Mouse (Mus musculus): ENCODE results near the gene Slc35b2.

Gene Slc35b2

DNA sequence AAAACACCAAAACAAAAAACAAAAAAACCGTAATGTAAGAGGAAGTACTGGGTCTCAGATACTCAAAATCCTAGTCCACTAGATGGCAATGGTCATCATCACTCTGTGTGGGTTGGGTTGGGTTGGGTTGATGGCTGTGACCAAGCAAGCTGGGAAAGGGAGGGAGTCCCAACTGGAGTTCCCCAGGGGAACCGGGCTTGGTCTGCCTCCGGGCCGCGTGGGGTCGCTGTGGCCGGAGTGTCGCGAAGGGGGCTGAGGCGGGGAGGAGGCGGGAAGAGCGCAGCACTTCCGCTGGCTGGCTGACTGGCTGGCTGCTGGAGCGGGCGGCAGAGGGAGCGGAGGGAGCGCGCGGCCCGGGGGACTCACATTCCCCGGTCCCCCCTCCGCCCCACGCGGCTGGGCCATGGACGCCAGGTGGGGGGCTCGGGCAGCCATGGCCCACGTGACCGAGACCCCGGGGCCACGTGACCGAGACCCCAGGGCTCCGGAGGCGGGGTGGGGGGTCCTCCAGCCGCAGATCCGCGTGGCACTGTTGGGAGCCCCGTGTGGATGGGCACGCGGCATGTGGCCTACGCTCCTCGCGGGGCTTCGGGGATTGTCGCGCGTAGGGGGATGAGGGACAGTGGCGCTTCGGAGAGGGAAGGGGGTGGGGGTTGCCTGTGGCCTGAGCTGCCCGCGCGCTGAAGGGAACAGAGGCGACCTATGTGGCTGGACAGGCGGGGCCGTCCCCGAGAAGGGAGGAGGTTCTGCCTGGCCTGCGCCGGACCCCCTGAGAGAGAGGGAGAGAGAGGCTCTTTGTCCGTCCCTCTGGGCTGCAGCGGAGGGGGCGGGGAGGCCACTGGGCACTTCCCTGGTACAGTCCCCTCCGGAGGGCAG lies at the start of gene Slc35b2:
Slc35b2 (plus strand) TSS at position 220 of the 876 bp plus-strand sequence.
- peak; percentile 94 for DNase-seq

DNA sequence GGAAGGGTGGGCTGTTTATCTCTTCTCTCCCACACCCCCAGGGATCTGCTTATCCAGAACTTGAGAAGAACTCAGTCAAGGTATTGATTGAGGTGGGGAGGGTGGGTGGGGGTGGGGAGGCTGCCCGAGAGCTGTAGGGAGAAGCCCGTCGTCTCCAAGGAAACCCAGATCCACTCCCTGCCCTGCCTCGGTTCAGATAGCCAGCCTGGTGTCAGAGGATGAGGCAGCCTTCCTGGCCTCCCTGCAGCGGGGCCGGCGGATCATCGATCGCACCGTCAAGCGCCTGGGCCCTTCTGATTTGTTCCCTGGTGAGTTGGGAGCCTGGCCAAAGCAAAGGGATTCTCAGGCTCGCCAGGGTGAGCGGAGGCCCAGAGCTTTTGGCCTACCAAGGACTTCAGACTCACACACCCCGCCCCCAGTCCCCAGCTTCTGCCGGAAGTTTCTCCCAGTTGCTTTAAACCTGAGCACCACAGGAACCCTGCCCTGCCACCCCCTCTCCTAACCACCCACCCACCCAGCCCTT lies 48.4 kb upstream of the Slc35b2 start:
- no peak for DNase-seq

- DNase-seq: no peak
Observed at GRCm38 (mm10) chr17:45515806-45516205, 47.9 kb upstream of the Slc35b2 start.

GRCm38 (mm10) chr17:45516488-45516887 lies 47.2 kb upstream of the Slc35b2 start:
- peak; percentile 81 for DNase-seq

DNA sequence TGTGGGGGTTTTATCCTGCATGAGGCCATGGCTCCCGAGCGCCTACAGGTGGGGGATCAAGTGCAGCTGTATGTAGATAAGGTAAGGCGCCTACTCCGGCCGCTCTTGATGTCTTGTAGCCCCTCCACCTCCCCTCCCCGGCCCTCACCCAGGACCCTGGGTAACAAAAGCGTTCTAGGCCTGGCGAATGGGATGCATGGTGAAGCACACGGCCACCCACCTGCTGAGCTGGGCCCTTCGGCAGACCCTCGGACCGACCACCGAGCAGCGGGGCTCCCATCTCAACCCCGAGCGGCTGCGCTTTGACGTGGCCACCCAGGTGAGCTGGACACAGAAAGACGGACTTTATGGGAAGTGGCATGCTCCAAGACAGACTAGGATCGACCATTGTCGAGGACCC lies 46.5 kb upstream of the Slc35b2 start:
- DNase-seq: no peak

DNA sequence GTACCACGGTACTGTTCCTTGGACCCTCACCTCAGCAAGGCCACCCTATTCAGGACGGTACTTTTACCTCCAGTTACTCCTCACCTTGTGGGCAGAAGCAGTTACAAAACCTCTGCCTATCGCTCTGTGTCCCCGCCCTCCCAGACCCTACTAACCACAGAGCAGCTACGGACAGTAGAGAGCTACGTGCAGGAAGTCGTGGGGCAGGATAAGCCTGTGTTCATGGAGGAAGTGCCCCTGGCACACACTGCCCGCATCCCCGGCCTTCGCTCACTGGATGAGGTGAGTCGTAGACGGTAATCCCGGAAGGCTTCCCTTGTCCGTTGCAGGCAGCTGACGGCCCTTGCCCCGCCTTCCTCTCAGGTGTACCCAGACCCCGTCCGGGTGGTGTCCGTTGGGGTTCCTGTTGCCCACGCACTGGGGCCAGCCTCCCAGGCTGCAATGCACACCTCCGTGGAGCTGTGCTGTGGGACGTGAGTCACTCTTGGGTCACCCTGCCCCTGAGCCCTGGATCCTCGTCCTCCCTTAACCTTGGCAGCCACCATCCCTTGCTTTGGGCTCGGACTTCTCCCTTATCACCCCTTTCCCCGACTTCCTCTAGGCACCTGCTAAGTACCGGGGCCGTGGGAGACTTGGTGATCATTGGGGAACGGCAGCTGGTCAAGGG lies 46.0 kb upstream of the Slc35b2 start:
- no peak for DNase-seq

GRCm38 (mm10) chr17:45518766-45519475 lies 44.8 kb upstream of the Slc35b2 start:
- DNase-seq: no peak

DNA sequence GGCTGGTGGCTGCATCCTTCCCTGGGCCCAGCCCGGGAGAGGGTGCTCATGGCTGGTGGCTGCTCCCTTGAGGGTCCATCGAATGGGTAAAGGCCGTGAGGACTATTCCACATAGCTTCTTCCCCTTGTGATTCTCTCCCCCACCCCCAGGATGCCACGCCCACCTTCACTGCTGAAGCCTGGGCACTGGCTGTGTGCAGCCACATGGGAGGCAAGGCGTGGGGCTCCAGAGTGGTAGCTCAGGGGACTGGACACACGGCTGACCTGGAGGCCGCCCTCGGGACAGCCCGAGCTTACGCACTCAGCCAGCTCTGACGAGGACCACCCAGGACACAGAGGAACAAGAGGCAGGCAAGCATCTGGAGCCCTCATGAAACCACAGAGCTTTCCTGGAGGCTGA lies 43.5 kb upstream of the Slc35b2 start:
- no peak for DNase-seq

DNA sequence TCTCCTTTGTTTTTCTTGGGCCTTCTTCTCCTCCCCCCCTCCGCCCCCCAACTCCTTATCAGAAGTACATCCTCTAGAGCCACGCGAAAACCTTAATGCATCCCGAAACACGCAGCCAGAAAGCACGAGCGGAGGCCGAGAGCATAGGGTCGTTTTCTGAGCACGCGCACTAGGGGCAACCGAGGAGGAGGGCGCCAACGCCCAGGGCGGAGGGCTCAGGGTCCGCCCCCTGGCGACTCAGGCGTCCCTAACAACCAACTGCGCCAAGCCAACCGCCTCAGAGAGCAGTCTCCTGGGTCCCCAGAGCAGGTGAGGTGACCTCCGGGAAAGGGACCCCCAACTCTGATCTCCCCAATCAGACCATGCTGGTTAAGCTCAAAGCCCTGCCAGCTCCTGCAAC lies 40.4 kb upstream of the Slc35b2 start, which contains the start of gene Tcte1:
Tcte1 (plus strand) TSS at position 172 of the 400 bp plus-strand sequence.
- peak; percentile 15 for DNase-seq

- DNase-seq: no peak
Observed at GRCm38 (mm10) chr17:45524961-45525360, 38.7 kb upstream of the Slc35b2 start.

DNA sequence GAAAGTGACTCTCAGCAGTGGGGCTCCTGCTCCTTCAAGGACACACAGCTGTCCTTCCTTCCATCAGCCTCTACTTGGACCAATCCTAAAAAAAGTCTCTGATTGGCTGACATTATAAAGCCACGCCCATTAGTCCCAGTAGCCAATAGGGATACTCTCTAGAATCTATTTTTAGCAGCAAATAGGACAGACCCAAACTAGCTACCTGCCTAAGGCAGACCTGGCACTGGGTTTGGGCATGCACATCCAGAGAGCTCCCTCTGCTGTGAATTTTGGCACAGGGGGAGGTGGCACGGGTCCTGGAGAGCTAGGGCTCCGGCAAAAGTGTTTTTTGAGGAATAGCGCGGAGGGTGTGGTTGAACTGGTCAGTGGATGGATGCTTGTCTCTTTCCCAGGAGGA lies 37.1 kb upstream of the Slc35b2 start:
- no peak for DNase-seq

DNA sequence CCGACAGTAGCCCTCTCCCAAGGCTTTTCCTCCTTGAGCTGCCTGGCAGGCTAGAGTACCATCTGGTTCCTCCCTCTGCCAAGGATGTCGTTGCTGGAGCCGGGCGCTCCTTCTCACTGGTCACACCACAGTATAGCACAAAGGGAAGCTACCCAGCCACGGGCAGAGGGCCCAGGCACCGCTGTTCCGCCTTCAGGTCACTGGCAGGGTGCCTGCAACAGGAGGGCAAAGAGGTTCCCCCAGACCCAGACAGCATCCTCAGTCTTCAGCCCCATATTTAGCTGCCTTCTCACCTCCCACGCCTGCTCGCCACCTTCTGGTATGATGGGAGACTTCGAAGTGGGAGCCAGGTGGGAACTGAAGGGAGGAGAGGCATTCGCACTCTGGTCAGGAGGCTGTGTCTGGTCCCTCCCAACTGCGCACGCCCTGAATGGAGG lies 33.3 kb upstream of the Slc35b2 start:
- no peak for DNase-seq

GRCm38 (mm10) chr17:45532896-45533295 lies 30.8 kb upstream of the Slc35b2 start:
- no peak for DNase-seq

DNA sequence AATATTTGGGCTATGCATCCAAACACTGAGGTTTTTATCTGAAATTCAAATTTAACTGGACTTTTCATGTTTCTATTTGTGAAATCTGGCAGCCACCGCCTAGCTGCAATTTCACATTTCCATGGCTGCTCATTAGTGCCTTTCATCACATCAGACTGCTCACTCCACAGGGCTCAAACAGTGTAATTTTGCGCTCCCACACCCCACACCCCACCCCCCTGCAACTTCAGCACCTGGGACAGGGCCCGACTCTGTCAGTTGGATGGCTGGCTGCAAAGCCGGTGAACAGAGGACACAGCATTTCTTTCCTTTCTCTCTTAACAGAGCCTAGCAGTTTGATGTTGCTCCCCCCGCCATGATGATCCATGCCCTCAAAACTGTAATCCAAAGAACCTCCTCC lies 27.4 kb upstream of the Slc35b2 start:
- DNase-seq: no peak

GRCm38 (mm10) chr17:45538394-45538793 lies 25.3 kb upstream of the Slc35b2 start:
- no peak for DNase-seq

DNA sequence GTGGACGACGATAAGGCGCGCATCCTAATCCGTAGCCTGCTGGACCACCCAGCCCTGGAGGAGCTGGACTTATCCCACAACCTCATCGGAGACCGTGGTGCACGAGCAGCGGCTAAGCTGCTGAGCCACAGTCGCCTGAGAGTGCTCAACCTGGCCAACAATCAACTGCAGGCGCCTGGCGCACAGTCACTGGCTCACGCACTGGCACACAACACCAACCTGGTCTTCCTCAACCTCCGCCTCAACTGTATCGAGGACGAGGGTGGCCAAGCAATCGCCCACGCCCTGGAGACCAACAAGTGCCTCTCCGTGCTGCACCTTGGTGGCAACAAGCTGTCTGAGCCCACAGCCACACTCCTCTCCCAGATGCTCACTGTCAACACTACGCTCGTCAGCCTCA lies 24.0 kb upstream of the Slc35b2 start:
- no peak for DNase-seq

GRCm38 (mm10) chr17:45542129-45542528 lies 21.5 kb upstream of the Slc35b2 start:
- DNase-seq: no peak

DNA sequence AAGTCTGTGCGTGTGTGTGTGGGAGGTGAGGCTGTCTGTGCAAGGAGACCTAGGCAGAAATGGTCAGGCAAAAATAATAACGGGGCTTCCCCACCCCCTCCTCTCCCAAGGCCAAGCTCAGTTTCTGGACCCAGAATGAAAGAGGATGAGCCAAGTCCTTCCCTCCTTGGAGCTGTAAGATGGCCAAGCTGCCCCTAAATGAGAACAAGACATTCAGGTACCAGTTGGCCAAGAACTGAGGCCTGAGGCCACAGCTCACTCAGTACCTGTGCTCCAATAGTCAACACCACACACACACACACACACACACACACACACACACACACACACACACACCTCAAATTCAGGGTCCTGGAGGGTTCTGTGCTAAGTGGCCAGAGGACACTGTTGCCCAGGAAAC lies 21.0 kb upstream of the Slc35b2 start:
- no peak for DNase-seq

- DNase-seq: no peak
Observed at GRCm38 (mm10) chr17:45543115-45543514, 20.6 kb upstream of the Slc35b2 start.

DNA sequence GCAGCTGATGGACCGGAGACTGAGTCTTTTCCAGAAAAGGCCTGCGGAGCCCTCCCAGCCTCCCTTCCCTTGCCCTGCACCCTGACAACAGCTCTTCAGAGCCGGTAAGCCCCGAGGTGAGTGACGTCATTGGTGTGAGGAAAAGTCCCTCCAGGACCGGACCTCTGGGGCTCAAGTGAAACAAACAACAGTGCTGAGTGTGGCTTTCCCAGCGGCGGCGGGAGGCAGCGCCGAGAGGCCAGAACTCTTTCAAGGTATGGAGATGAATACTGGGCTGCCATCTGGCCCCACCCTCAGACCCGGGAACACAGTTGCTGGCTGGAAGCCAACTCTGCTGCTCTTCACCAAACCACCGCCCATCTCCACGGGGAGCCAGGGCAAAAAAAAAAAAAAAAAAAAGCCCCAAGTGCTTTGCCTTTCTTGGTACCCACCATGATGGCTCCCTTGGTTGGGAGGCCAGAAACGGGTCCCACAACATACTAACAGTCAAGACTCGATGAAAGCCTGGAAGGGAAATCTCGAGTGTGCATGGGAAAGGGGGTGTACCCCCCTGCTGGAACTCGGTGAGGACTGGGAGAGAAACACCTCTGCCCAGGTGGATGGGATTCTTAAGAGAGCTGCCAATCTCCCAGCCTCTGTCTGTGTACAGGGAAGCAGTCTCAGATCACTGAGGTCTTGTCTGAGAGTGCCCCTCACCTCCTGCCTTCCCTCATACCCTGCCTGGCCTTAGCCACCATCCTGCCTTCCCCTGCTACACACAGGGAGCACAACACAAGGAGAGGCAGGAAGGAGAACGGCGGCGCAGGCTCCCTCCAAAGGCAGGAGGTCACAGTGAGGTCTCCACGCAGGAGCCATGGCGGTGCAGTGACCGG lies 19.4 kb upstream of the Slc35b2 start:
- no peak for DNase-seq

DNA sequence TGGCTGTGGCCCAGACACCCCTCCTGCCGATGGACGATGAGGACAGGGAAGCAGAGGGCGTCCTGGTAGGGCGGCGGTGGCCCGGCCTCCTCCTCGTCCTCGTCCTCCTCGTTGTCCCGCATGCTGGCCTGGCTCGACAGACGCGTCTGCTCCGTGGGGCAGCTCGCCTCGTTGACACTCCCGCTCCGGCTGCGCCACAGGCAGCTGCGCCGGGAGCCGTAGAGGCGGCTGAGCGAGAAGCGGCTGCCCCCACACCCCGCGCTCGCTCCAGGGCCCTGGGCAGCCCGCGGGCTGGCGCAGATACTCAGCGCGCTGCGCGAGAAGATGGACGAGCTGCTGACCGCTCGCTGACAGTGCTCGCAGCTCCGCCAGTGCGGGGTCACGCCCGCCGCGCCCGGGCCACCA lies 18.8 kb upstream of the Slc35b2 start:
- DNase-seq: no peak

- no peak for DNase-seq
Observed at GRCm38 (mm10) chr17:45545278-45545961, 18.3 kb upstream of the Slc35b2 start.
